Mouse (Mus musculus): ENCODE data around the gene Hcrtr1. TPM values are rescaled to one million over a fixed set of nuclear protein-coding genes. Genes with fewer than 3 reads are reported as not detected.

Gene Hcrtr1
- polyA plus RNA-seq, 1 experiment from 2014 or later = 0.36 TPM

GRCm38 (mm10) chr4:130164121-130164520 is 25.0 kb upstream of the Hcrtr1 start:
- H3K36me3 ChIP-seq (ENCODE audit: insufficient read depth, low read length) = no peaks in the 10 kb centered on the region
- peaks cover 37% of the 10 kb centered on the region for H3K4me1 ChIP-seq (replicated peaks; ENCODE audit: insufficient read depth, low read length)
- DNase-seq (ENCODE audit: low spot score) (no peak), ATAC-seq (replicated peaks; ENCODE audit: low FRiP score, low read depth) (no peak)
- 83% methylated on average over 6 of the region's 6 CpGs for WGBS
- no peaks in the 10 kb centered on the region for H3K27me3 ChIP-seq (ENCODE audit: insufficient read depth, low read length)
- H3K27ac ChIP-seq = peak overlapping the region; percentile 21; the same call in 1 of the 2 replicates
- H3K4me3 ChIP-seq (replicated peaks; ENCODE audit: low read depth, low read length) = no peak overlapping the region
- H3K9me3 ChIP-seq (replicated peaks; ENCODE audit: low read length) = no peaks in the 10 kb centered on the region
- no peak overlapping the region for H3K9ac ChIP-seq (ENCODE audit: low read depth, low read length)
- no peak overlapping the region for H3K4me2 ChIP-seq (ENCODE audit: low read length)
- TF ChIP-seq CTCF (IDR thresholded peaks at IDR 0.05; ENCODE audit: low read depth) = no peak

GRCm38 (mm10) chr4:130163391-130163861 is 24.3 kb upstream of the Hcrtr1 start:
- 7% methylated on average over 20 of the region's 20 CpGs for WGBS
- H3K36me3 ChIP-seq (ENCODE audit: insufficient read depth, low read length) = no peaks in the 10 kb centered on the region
- peak; percentile 64 for DNase-seq (ENCODE audit: low spot score)
- H3K4me2 ChIP-seq (ENCODE audit: low read length) = peak overlapping the region; percentile 47
- TF ChIP-seq CTCF (IDR thresholded peaks at IDR 0.05; ENCODE audit: low read depth) = no peak
- H3K4me1 ChIP-seq (replicated peaks; ENCODE audit: insufficient read depth, low read length) = peaks cover 30% of the 10 kb centered on the region
- peak overlapping the region; percentile 67 for H3K27ac ChIP-seq
- 0 out of 2 replicates have a peak overlapping the region, but pooled peaks have one; percentile 6 for H3K4me3 ChIP-seq (replicated peaks; ENCODE audit: low read depth, low read length)
- ATAC-seq (replicated peaks; ENCODE audit: low FRiP score, low read depth) = peak; percentile 55; the same call in 1 of the 2 replicates
- no peaks in the 10 kb centered on the region for H3K27me3 ChIP-seq (ENCODE audit: insufficient read depth, low read length)
- no peaks in the 10 kb centered on the region for H3K9me3 ChIP-seq (replicated peaks; ENCODE audit: low read length)
- H3K9ac ChIP-seq (ENCODE audit: low read depth, low read length) = peak overlapping the region; percentile 48

- peaks cover 13% of the 10 kb centered on the region for H3K4me1 ChIP-seq (replicated peaks; ENCODE audit: insufficient read depth, low read length)
- H3K9ac ChIP-seq (ENCODE audit: low read depth, low read length) = no peak overlapping the region
- DNase-seq (ENCODE audit: low spot score) (no peak), ATAC-seq (replicated peaks; ENCODE audit: low FRiP score, low read depth) (no peak)
- no peaks in the 10 kb centered on the region for H3K36me3 ChIP-seq (ENCODE audit: insufficient read depth, low read length)
- H3K9me3 ChIP-seq (replicated peaks; ENCODE audit: low read length) = no peaks in the 10 kb centered on the region
- TF ChIP-seq CTCF (IDR thresholded peaks at IDR 0.05; ENCODE audit: low read depth) = no peak
- no peak overlapping the region for H3K4me3 ChIP-seq (replicated peaks; ENCODE audit: low read depth, low read length)
- no peak overlapping the region for H3K27ac ChIP-seq
- 46% methylated on average over 4 of the region's 4 CpGs for WGBS
- no peak overlapping the region for H3K4me2 ChIP-seq (ENCODE audit: low read length)
- H3K27me3 ChIP-seq (ENCODE audit: insufficient read depth, low read length) = no peaks in the 10 kb centered on the region
Observed at GRCm38 (mm10) chr4:130161349-130161748, 22.2 kb upstream of the Hcrtr1 start.

GRCm38 (mm10) chr4:130156812-130157371 is 17.7 kb upstream of the Hcrtr1 start:
- Histone ChIP-seq H3K27me3 (ENCODE audit: insufficient read depth, low read length) (peaks cover 5% of the 10 kb centered on the region), H3K4me3 (replicated peaks; ENCODE audit: low read depth, low read length) (no peak overlapping the region), H3K27ac (no peak overlapping the region), H3K4me2 (ENCODE audit: low read length) (no peak overlapping the region), H3K9ac (ENCODE audit: low read depth, low read length) (no peak overlapping the region), H3K9me3 (replicated peaks; ENCODE audit: low read length) (no peaks in the 10 kb centered on the region), H3K4me1 (replicated peaks; ENCODE audit: insufficient read depth, low read length) (no peaks in the 10 kb centered on the region), H3K36me3 (ENCODE audit: insufficient read depth, low read length) (no peaks in the 10 kb centered on the region)
- no peak for TF ChIP-seq CTCF (IDR thresholded peaks at IDR 0.05; ENCODE audit: low read depth)
- ATAC-seq (replicated peaks; ENCODE audit: low FRiP score, low read depth) (no peak), DNase-seq (ENCODE audit: low spot score) (no peak)
- WGBS = 70% methylated on average over 12 of the region's 12 CpGs

GRCm38 (mm10) chr4:130154250-130154649 is 15.1 kb upstream of the Hcrtr1 start:
- Histone ChIP-seq H3K36me3 (ENCODE audit: insufficient read depth, low read length) (no peaks in the 10 kb centered on the region), H3K4me3 (replicated peaks; ENCODE audit: low read depth, low read length) (no peak overlapping the region), H3K9me3 (replicated peaks; ENCODE audit: low read length) (no peaks in the 10 kb centered on the region), H3K4me2 (ENCODE audit: low read length) (no peak overlapping the region), H3K27me3 (ENCODE audit: insufficient read depth, low read length) (peaks cover 5% of the 10 kb centered on the region), H3K4me1 (replicated peaks; ENCODE audit: insufficient read depth, low read length) (no peaks in the 10 kb centered on the region), H3K27ac (no peak overlapping the region), H3K9ac (ENCODE audit: low read depth, low read length) (no peak overlapping the region)
- ATAC-seq (replicated peaks; ENCODE audit: low FRiP score, low read depth) (no peak), DNase-seq (ENCODE audit: low spot score) (no peak)
- TF ChIP-seq CTCF (IDR thresholded peaks at IDR 0.05; ENCODE audit: low read depth) = no peak
- WGBS = 66% methylated on average over 3 of the region's 3 CpGs

GRCm38 (mm10) chr4:130148405-130148804 is 9.2 kb upstream of the Hcrtr1 start:
- no peak for TF ChIP-seq CTCF (IDR thresholded peaks at IDR 0.05; ENCODE audit: low read depth)
- Histone ChIP-seq H3K27me3 (ENCODE audit: insufficient read depth, low read length) (peaks cover 5% of the 10 kb centered on the region), H3K4me2 (ENCODE audit: low read length) (no peak overlapping the region), H3K9ac (ENCODE audit: low read depth, low read length) (no peak overlapping the region), H3K4me1 (replicated peaks; ENCODE audit: insufficient read depth, low read length) (no peaks in the 10 kb centered on the region), H3K9me3 (replicated peaks; ENCODE audit: low read length) (no peaks in the 10 kb centered on the region), H3K4me3 (replicated peaks; ENCODE audit: low read depth, low read length) (no peak overlapping the region), H3K27ac (no peak overlapping the region), H3K36me3 (ENCODE audit: insufficient read depth, low read length) (no peaks in the 10 kb centered on the region)
- ATAC-seq (replicated peaks; ENCODE audit: low FRiP score, low read depth) = no peak
- no peak for DNase-seq (ENCODE audit: low spot score)
- 50% methylated on average over 10 of the region's 10 CpGs for WGBS
